In genomic region chr19:24251869-24252268, GRCm38 (mm10) we compare ENCODE assay signal across 8 mouse cellular contexts. TPM values are rescaled to one million over a fixed set of nuclear protein-coding genes. Genes with fewer than 3 reads are reported as not detected.
DNase-seq lines count a peak whose midpoint lies in the region; ATAC-seq and TF ChIP-seq lines count a peak whose summit lies in the region.

No protein-coding gene starts in this region.

- peak; percentile 37 for DNase-seq in embryo, embryonic 10.5 days (ENCODE audit: low spot score)
- DNase-seq in embryo, embryonic 9.5 days (ENCODE audit: extremely low spot score), result no peak
- DNase-seq in kidney, postnatal 36 days, result peak; percentile 18 to 39
- no peak for DNase-seq in stomach, postnatal 0 days (ENCODE audit: low spot score)
- DNase-seq in yolk sac, embryonic 10.5 days (ENCODE audit: low spot score), result no peak

- no peaks in the 10 kb centered on the region for H3K27me3 ChIP-seq in neural tube, embryonic 13.5 days
- no peaks in the 10 kb centered on the region for H3K27me3 ChIP-seq in neural tube, embryonic 15.5 days (replicated peaks)
- H3K27me3 ChIP-seq in stomach, postnatal 0 days (ENCODE audit: control insufficient read depth, insufficient read depth, low read length), result no peaks in the 10 kb centered on the region

- no peak for TF ChIP-seq EP300 in stomach, postnatal 0 days (optimal IDR thresholded peaks at IDR 0.05)

- H3K4me2 ChIP-seq in neural tube, embryonic 13.5 days, result no peak overlapping the region
- no peak overlapping the region for H3K4me2 ChIP-seq in neural tube, embryonic 15.5 days
- peak overlapping the region; percentile 19; the same call in 1 of the 2 replicates for H3K4me2 ChIP-seq in stomach, postnatal 0 days (replicated peaks; ENCODE audit: low read depth)

- no peak for TF ChIP-seq CTCF in stomach, postnatal 0 days (IDR thresholded peaks at IDR 0.05; ENCODE audit: low read depth)

- H3K9ac ChIP-seq in neural tube, embryonic 13.5 days, result no peak overlapping the region
- no peak overlapping the region for H3K9ac ChIP-seq in neural tube, embryonic 15.5 days (replicated peaks)
- H3K9ac ChIP-seq in stomach, postnatal 0 days (ENCODE audit: low read length), result no peak overlapping the region

- no peaks in the 10 kb centered on the region for H3K36me3 ChIP-seq in neural tube, embryonic 13.5 days
- no peaks in the 10 kb centered on the region for H3K36me3 ChIP-seq in neural tube, embryonic 15.5 days
- H3K36me3 ChIP-seq in stomach, postnatal 0 days (ENCODE audit: control insufficient read depth, insufficient read depth, low read length), result no peaks in the 10 kb centered on the region

- H3K9me3 ChIP-seq in neural tube, embryonic 13.5 days, result no peaks in the 10 kb centered on the region
- no peaks in the 10 kb centered on the region for H3K9me3 ChIP-seq in neural tube, embryonic 15.5 days (replicated peaks)
- H3K9me3 ChIP-seq in stomach, postnatal 0 days (ENCODE audit: control insufficient read depth, low read length), result no peaks in the 10 kb centered on the region

- 18% methylated on average over 6 of the region's 6 CpGs for WGBS in neural tube, embryonic 13.5 days
- WGBS in neural tube, embryonic 15.5 days, result 20% methylated on average over 5 of the region's 6 CpGs
- WGBS in stomach, postnatal 0 days, result 4% methylated on average over 6 of the region's 6 CpGs

- H3K4me3 ChIP-seq in neural tube, embryonic 13.5 days, result no peak overlapping the region
- H3K4me3 ChIP-seq in neural tube, embryonic 15.5 days (replicated peaks), result no peak overlapping the region
- no peak overlapping the region for H3K4me3 ChIP-seq in stomach, postnatal 0 days (ENCODE audit: low read depth, low read length)

- H3K4me1 ChIP-seq in neural tube, embryonic 13.5 days (replicated peaks), result no peaks in the 10 kb centered on the region; the same call in 1 of the 2 replicates
- H3K4me1 ChIP-seq in neural tube, embryonic 15.5 days, result peaks cover 6% of the 10 kb centered on the region
- H3K4me1 ChIP-seq in stomach, postnatal 0 days (replicated peaks; ENCODE audit: control insufficient read depth, insufficient read depth), result no peaks in the 10 kb centered on the region; the same call in 1 of the 2 replicates

- no peak for ATAC-seq in neural tube, embryonic 13.5 days (ENCODE audit: low read depth)
- no peak for ATAC-seq in neural tube, embryonic 15.5 days (ENCODE audit: low FRiP score)
- ATAC-seq in stomach, postnatal 0 days (ENCODE audit: low FRiP score, low TSS enrichment), result peak; percentile 64
- ATAC-seq in monocyte, adult 5-6 weeks (replicated peaks; ENCODE audit: insufficient number of reproducible peaks, low FRiP score, low TSS enrichment, poor library complexity, severe bottlenecking), result no peak

- 0 out of 2 replicates have a peak overlapping the region, but pooled peaks have one; percentile 19 for H3K27ac ChIP-seq in neural tube, embryonic 13.5 days (replicated peaks)
- H3K27ac ChIP-seq in neural tube, embryonic 15.5 days (replicated peaks), result no peak overlapping the region
- peak overlapping the region; percentile 77 for H3K27ac ChIP-seq in stomach, postnatal 0 days (replicated peaks)

RNA-seq across cellular contexts. Expression of gene Tjp2, which starts 27.0 kb away (rescaled TPM):
- 12.6 and 13.6 TPM in 2 replicates for polyA plus RNA-seq in neural tube, embryonic 13.5 days (2015; fragmentation: Nextera tagmentation; extraction: Ambion mirVana)
- 10.1 and 15.3 TPM in 2 replicates for polyA plus RNA-seq in neural tube, embryonic 15.5 days (2015; fragmentation: Nextera tagmentation; extraction: Ambion mirVana)
- polyA plus RNA-seq in stomach, postnatal 0 days (2015; fragmentation: Nextera tagmentation; extraction: Ambion mirVana), result 18.3 and 20.6 TPM in 2 replicates
- 6.8 to 17.4 TPM (median 7.0 TPM) in 3 replicates for total RNA-seq in monocyte, adult 5-6 weeks (2017)

RNA-seq across cellular contexts. Expression of gene Fxn, which starts 28.5 kb away (rescaled TPM):
- 36.2 and 37.2 TPM in 2 replicates for polyA plus RNA-seq in neural tube, embryonic 13.5 days (2015; fragmentation: Nextera tagmentation; extraction: Ambion mirVana)
- 42.4 and 45.2 TPM in 2 replicates for polyA plus RNA-seq in neural tube, embryonic 15.5 days (2015; fragmentation: Nextera tagmentation; extraction: Ambion mirVana)
- polyA plus RNA-seq in stomach, postnatal 0 days (2015; fragmentation: Nextera tagmentation; extraction: Ambion mirVana), result 26.0 and 27.8 TPM in 2 replicates
- 1.2 to 7.1 TPM (median 4.4 TPM) in 3 replicates for total RNA-seq in monocyte, adult 5-6 weeks (2017)

Comparison
In these comparisons a context has a peak if more than half of its experiments do, and no peak if none do; other contexts are left out.
1. DNase-seq: peak in embryo, embryonic 10.5 days (single experiment) and kidney, postnatal 36 days (2 of 2); none in embryo, embryonic 9.5 days (single experiment), stomach, postnatal 0 days (single experiment) and yolk sac, embryonic 10.5 days (single experiment).